Mouse (Mus musculus): ENCODE measurements at regions not wholly inside any gene's neighbourhood (a gene's known extent, or its start where the extent isn't known, plus 50 kb on each side); places are given as distances from the start of the nearest gene placed in this dataset.
"Not testable (repeated sequence)": the region's sequence is repeated elsewhere in the genome, so short reads cannot be mapped to it uniquely, and the experiment has no call there.

- DNase-seq (ENCODE audit: low spot score in 2 of 2), result no peak
Observed at GRCm38 (mm10) chr16:55168433-55168832, 129.4 kb downstream of the Zpld1 start.

GRCm38 (mm10) chr16:55166181-55166848 is 131.5 kb downstream of the Zpld1 start:
- no peak for DNase-seq (ENCODE audit: low spot score in 2 of 2)

DNA sequence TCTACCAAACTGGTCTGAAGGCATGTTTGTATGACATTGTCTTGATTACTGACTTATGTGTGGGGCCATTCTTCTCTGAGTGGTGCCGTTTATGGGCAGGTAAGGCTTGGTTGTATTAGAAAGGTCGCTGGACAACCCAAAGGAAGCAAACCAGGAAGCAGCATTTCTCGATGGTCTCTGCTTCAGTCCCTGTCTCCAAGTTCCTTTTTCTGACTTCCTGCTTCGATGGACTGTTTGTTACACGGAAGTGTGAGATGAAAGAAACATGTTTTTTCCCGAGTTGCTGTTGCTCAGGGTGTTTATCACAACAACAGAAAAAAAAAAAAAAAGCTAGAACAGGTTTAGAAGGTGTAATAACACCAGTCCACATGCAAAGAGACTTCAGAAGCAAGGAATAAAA is 134.9 kb downstream of the Zpld1 start:
- no peak for DNase-seq (ENCODE audit: low spot score in 2 of 2)

DNA sequence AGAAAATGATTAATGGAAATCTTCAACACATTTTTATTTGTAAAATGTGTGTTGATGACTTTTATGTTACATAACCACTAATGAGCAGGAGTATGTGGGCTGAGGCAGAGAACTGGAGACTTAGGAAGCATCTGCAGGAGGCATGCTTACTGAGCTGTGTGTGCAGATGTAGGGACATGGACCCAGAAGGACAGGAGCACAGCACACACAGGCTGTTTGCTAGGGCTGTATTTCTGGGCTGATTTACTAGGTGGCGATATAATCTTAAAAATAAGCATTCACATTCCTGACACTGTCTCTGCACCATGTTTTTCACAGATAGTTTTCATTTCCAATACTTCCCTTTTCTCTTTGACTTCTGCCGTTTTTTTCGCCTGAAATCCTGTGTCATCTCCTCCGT is 146.1 kb downstream of the Zpld1 start:
- peak; percentile 3 to 7 for DNase-seq (ENCODE audit: low spot score in 2 of 2)

DNA sequence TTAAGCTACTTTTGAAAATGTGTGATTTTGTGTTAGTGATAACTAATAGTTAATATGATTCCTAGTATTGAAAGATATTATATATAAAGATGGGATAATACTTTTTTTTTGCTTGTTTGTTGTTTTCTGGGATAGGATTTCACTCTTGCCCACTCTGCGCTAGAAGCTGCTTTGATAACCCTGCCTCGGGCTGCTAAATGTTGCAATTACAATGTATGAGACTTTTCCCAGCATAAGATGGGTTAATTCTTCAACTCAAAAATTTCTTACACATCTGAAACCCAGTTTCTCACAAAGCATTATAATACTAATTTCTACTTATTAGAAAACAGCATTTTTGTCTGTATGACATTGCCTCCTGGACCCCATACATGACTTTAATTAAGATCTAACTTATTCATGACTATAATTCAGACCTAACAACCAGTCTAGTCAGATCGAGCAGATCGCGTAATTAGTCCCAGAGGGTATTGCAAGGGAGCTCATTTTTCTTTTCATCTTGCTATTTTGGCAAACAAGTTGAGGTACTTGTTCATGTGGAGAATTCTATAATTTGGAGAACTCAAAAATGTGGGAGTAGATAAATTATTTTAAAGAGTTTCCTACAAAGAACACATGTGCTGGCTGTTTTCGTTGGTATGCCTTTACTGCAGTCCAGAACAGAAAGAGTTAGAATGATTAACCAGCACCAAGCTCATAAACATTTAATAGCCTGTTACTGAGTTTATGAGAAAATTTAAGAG is 155.2 kb downstream of the Zpld1 start:
- DNase-seq (ENCODE audit: low spot score in 2 of 2), result no peak

- no peak for DNase-seq (ENCODE audit: low spot score in 2 of 2)
Observed at GRCm38 (mm10) chr16:55134961-55135360, 162.8 kb downstream of the Zpld1 start.

GRCm38 (mm10) chr16:55097651-55098050 is 200.1 kb downstream of the Zpld1 start:
- no peak for DNase-seq (ENCODE audit: low spot score in 2 of 2)

GRCm38 (mm10) chr16:55087461-55087860 is 210.3 kb downstream of the Zpld1 start:
- no peak for DNase-seq (ENCODE audit: low spot score in 2 of 2)

DNA sequence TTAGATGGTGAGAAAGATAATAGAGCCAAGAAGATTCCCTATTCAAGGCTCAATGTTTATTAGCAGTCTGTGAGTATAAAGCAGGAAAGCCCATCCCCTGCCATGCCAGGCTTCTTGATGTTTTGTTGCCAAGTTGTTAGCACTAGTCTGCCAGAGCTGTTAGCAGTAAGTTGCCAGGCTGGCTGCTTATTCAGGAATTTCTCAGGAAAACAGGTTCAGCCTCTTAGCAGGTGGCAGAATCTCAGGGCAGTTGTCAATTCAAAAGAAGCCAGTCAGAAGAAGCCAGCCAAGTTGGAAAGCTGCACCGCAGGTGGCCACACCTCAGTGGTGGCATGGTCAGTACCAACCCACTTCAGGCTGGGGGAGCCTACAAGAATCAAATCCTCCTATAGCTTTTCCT is 221.6 kb downstream of the Zpld1 start:
- DNase-seq (ENCODE audit: low spot score in 2 of 2), result no peak

GRCm38 (mm10) chr16:55039777-55040176 is 258.0 kb downstream of the Zpld1 start:
- no peak for DNase-seq (ENCODE audit: low spot score in 2 of 2)

- DNase-seq (ENCODE audit: low spot score in 2 of 2), result no peak
Observed at GRCm38 (mm10) chr16:55001661-55002289, 296.0 kb downstream of the Zpld1 start.

- DNase-seq (ENCODE audit: low spot score in 2 of 2), result no peak
Observed at GRCm38 (mm10) chr16:54991595-54992240, 306.1 kb downstream of the Zpld1 start.

DNA sequence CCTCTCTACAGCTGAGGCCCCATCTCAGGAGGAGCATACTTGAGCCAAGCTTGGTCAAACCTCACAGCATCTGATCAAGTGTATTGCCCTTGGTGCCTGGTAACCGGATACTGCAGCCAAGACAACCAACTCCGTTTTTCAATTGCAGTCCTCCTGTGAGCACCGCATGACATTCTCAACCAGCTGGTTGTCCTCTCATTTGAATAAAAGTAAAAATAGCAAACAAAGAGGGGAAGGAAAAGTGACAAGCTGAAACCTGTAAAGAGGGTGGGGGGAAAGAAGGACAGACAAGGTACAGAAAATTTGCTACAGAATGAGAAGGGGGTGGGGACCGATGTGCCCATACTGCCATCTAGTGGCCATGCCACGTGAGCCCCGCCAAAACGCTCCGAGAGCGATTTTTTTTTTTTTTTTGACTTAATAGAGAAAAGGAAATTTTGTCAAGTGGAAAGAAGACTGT is 314.0 kb downstream of the Zpld1 start:
- DNase-seq (ENCODE audit: low spot score in 2 of 2), result peak; percentile 29 to 63

- DNase-seq (ENCODE audit: low spot score in 2 of 2), result peak; percentile 18 to 34
Observed at GRCm38 (mm10) chr16:54970356-54970755, 327.4 kb downstream of the Zpld1 start.

- DNase-seq (ENCODE audit: low spot score in 2 of 2), result no peak
Observed at GRCm38 (mm10) chr16:54943808-54944315, 353.9 kb downstream of the Zpld1 start.

- no peak for DNase-seq (ENCODE audit: low spot score in 2 of 2)
Observed at GRCm38 (mm10) chr16:54928259-54928658, 369.5 kb downstream of the Zpld1 start.

DNA sequence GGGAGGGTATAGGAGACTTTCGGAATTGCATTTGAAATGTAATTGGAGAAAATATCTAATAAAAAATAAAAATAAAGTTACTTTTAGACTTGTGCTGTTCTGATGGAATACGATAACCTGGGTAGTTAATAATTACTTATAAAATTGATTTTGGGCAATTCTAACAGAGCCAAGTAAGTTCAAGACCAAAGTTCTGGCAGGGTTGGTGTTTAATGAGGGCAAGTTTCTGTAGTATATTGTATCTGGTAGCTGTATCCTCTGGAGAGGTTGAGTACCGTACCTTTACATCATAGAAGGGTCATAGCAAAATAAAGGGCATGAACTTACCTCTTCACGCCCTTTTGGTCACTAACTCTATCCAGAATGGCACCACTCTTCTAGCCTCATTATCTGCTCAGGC is 394.9 kb downstream of the Zpld1 start:
- DNase-seq (ENCODE audit: low spot score in 2 of 2), result no peak

- no peak for DNase-seq (ENCODE audit: low spot score in 2 of 2)
Observed at GRCm38 (mm10) chr16:54901461-54901860, 396.3 kb downstream of the Zpld1 start.

GRCm38 (mm10) chr16:54894661-54895060 is 403.1 kb downstream of the Zpld1 start:
- no peak for DNase-seq (ENCODE audit: low spot score in 2 of 2)

DNA sequence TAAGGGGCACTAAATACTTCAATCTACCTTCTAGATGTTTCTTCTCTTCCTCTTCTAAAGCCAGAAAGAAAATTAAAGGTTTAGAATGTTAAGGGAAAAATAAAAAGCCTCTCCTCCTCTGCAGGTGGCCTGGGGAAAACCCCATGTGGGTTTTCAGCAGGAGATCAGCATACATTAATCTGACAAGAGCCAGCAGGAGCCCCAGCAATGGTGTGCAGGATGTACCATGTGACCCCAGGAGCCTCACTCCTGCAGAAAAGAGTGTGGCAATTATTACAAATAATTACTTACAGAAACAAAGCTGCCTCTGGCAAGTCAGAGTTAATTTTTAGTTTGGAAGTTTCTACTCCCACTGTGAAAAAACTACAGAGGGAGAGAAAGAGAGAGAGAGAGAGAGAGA is 440.4 kb downstream of the Zpld1 start:
- DNase-seq (ENCODE audit: low spot score in 2 of 2), result no peak

- not testable (repeated sequence) for DNase-seq (ENCODE audit: low spot score in 2 of 2)
Observed at GRCm38 (mm10) chr16:54842996-54843395, 454.8 kb downstream of the Zpld1 start.
